Mouse (Mus musculus) embryonic fibroblast, embryonic 13.5 days (primary cell): Measurements from ENCODE around the gene Syngr3.

Source experiments
- CTCF ChIP-seq: IDR thresholded peaks from 2 replicates; pipeline ENCODE4 v1.5.1; 2011; ENCODE audit warnings: mild to moderate bottlenecking, control low read depth, low read length, moderate library complexity, borderline replicate concordance; ENCODE audit not compliant: insufficient read depth
- POLR2A ChIP-seq: IDR thresholded peaks from 2 replicates; pipeline ENCODE4 v1.6.1; 2011; ENCODE audit warnings: low read depth, mild to moderate bottlenecking, control low read depth, low read length, moderate library complexity

DNA sequence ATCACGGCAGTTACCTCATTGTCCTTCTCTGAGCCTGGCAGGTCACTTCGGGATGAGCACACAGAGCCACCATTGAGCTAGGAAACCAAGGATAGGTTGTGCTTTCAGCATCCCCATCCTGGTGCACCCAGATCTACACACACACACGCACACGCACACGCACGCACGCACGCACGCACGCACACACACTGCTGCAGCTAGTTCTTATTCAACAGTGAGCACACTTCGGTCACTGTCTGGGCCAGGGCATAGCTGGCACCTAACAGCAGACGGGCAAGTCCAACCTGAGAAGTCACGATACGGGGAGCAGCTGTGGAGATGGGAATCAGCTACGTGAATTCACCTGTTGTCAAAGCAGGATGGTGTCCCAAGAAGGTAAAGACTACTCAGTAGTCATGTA, 49.2 kb downstream of the Syngr3 start:
- TF ChIP-seq CTCF, result no peak
- no peak for TF ChIP-seq POLR2A
